Mouse (Mus musculus): ENCODE results near the gene Entr1.

Entr1 gene

GRCm38 (mm10) chr2:26342609-26343490, 46.3 kb downstream of the Entr1 start:
- peak; percentile 39 for DNase-seq

GRCm38 (mm10) chr2:26342044-26342443, 47.1 kb downstream of the Entr1 start:
- DNase-seq: peak; percentile 72

GRCm38 (mm10) chr2:26341510-26341981, 47.6 kb downstream of the Entr1 start:
- no peak for DNase-seq

GRCm38 (mm10) chr2:26339204-26339551, 49.9 kb downstream of the Entr1 start:
- no peak for DNase-seq

GRCm38 (mm10) chr2:26338302-26339203, 50.6 kb downstream of the Entr1 start:
- no peak for DNase-seq

All from lung, postnatal 14 days (tissue).